Mouse (Mus musculus) limb, embryonic 11.5 days (tissue): ENCODE results near the gene Fblim1. TPM values are rescaled to one million over a fixed set of nuclear protein-coding genes. Genes with fewer than 3 reads are reported as not detected.

Source experiments
- ATAC-seq: fragments of 200-750 bp; cut with Nextera tagmentation; 2 replicates; pipeline ENCODE4 v1.8.0; 2017; ENCODE audit warnings: low read depth; ENCODE audit not compliant: insufficient number of reproducible peaks, low FRiP score, low TSS enrichment
- DNase-seq: peaks from one replicate; pipeline ENCODE4 v3.0.0-alpha.2; 2015; ENCODE audit warnings: low spot score
- H3K27ac ChIP-seq: fragments of 300-500 bp; sonication (generic); replicated peaks from 2 replicates; pipeline ENCODE4 v1.5.1; 2014; ENCODE audit warnings: low read depth, mild to moderate bottlenecking, low read length
- H3K27me3 ChIP-seq: fragments of 300-500 bp; sonication (generic); 2 replicates; pipeline ENCODE4 v1.6.1; 2014; ENCODE audit warnings: mild to moderate bottlenecking, low read length, mixed read lengths; ENCODE audit not compliant: control insufficient read depth, insufficient read depth
- H3K36me3 ChIP-seq: fragments of 300-500 bp; sonication (generic); 2 replicates; pipeline ENCODE4 v1.6.1; 2014; ENCODE audit warnings: mild to moderate bottlenecking, low read length, moderate library complexity, mixed read lengths; ENCODE audit not compliant: control insufficient read depth, insufficient read depth
- H3K4me1 ChIP-seq: fragments of 300-500 bp; sonication (generic); 2 replicates; pipeline ENCODE4 v1.6.1; 2014; ENCODE audit warnings: low read length, mixed read lengths; ENCODE audit not compliant: control insufficient read depth, insufficient read depth
- H3K4me2 ChIP-seq: fragments of 300-500 bp; sonication (generic); 2 replicates; pipeline ENCODE4 v1.6.1; 2014; ENCODE audit warnings: low read depth, mild to moderate bottlenecking, moderate library complexity; ENCODE audit not compliant: severe bottlenecking
- H3K4me3 ChIP-seq: fragments of 300-500 bp; sonication (generic); 2 replicates; pipeline ENCODE4 v1.5.1; 2014; ENCODE audit warnings: low read depth, low read length
- H3K9ac ChIP-seq: fragments of 300-500 bp; sonication (generic); 2 replicates; pipeline ENCODE4 v1.6.1; 2014; ENCODE audit warnings: mild to moderate bottlenecking, low read length
- H3K9me3 ChIP-seq: fragments of 300-500 bp; sonication (generic); 2 replicates; pipeline ENCODE4 v1.6.1; 2016; ENCODE audit warnings: low read length; ENCODE audit not compliant: control insufficient read depth
- WGBS: fragments of 180-500 bp; shearing (Covaris S2); extraction: QIAGEN DNeasy Blood & Tissue Kit; methylation state at CpG from one replicate; pipeline ENCODE4 v1.1.7; 2014; 5-methylcytosine and 5-hydroxymethylcytosine counted together
- polyA plus RNA-seq: library from polyadenylated mRNA; unstranded; fragments of >200 nt; fragmentation: Nextera tagmentation; extraction: Ambion mirVana; gene quantifications from 2 replicates; pipeline ENCODE4 v1.2.1, GENCODE M21; 2014

Fblim1 gene
- polyA plus RNA-seq, 1 experiment from 2014 or later = 67.2 TPM

DNA sequence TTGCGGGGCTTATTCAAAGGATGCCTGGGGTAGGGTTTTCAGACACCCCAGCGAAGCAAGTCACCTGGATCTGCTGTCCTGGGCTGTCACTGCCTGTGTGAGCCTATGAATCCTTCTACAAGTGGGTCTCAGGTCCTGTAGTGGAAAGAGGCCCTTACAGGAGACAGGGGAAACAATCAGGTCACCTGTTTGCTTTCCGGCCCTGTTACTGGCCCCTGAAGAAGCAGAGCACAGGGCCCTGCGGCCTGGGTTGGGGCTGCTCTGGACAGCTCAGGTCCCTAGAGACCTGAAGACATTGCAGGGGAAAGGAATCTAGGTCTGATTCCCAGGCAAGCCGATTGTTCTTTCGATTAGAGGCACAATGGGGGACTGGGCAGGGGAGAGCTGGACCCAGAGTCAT, 5.5 kb downstream of the Fblim1 start:
- DNase-seq = peak; percentile 39
- Histone ChIP-seq H3K9ac (no peak overlapping the region), H3K4me3 (no peak overlapping the region; the same call in 1 of the 2 replicates), H3K36me3 (no peaks in the 10 kb centered on the region), H3K9me3 (no peaks in the 10 kb centered on the region), H3K4me1 (0 out of 2 replicates have a peak, but pooled peaks cover 5% of the 10 kb centered on the region), H3K27me3 (no peaks in the 10 kb centered on the region), H3K4me2 (no peak overlapping the region), H3K27ac (no peak overlapping the region)
- ATAC-seq = no peak
- 38% methylated on average over 6 of the region's 6 CpGs for WGBS

DNA sequence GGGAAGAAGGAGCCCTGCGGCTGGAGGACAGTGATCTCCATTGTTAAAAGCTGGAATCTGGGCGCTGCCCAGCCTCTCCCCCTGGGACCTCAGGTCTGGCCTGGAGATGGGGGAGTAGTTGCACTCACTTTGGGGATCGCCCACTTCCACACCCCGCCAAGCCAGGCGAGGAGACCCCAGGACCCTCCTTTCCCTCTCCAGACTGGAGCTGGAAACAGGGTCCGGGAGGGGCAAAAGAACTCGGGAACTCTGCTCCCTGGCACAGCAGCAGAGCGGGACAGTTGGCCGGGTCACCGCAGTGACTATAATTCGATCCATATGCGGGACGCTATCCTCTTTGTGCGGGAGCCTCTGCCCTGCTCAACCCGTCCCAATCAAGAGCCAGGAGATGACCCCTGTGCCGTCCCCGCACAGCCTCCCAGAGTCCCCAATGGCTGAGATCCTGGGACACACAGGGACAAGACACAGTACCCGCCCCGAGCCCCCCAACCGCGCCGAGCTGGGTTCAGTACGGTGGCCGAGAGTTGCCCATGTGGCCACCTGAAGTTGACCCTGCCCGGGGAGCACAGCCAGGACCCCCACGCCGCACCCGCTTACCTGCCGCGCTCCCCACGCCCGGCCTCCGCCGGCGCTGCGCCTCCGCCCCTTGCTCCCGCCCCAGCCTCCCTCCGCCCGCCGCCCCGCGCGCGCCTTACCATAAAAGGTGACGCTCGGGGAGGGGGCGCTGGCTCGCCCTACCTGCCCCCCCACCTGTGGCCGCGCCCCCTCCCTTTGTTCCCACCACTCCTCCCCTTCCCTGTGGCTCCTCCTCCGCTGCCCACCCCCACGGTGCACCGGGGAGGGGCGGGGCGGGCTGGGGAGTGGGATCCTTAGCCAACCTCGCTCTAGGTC, 6.4 kb downstream of the Fblim1 start:
- Histone ChIP-seq H3K9ac (peak overlapping the region; percentile 85), H3K27ac (peak overlapping the region; percentile 68), H3K4me1 (0 out of 2 replicates have a peak, but pooled peaks cover 5% of the 10 kb centered on the region), H3K36me3 (peaks cover 5% of the 10 kb centered on the region; the same call in 1 of the 2 replicates), H3K9me3 (no peaks in the 10 kb centered on the region), H3K4me2 (peak overlapping the region; percentile 92), H3K27me3 (no peaks in the 10 kb centered on the region), H3K4me3 (peak overlapping the region; percentile 72)
- peak; percentile 80 for DNase-seq
- peak; percentile 24; the same call in 1 of the 2 replicates for ATAC-seq
- under 1% methylated on average over 42 of the region's 57 CpGs for WGBS

DNA sequence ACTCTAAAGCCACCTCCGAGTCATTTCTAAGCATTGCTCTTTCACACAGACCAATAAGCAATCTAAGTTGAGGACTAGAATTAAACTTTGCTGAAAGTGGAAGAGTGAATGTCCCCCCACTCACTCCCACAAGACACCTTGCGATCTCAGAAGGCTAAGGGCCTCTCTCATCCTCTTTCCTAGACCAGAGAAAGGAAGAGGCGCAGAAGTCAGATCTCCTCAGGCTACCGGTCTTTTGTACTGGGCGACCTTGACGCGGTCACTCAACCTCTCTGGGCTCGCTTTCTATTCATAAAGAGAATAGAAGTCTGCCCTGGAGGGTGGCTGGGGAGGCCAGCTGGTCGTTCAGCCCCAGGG, 7.0 kb downstream of the Fblim1 start:
- Histone ChIP-seq H3K36me3 (peaks cover 5% of the 10 kb centered on the region; the same call in 1 of the 2 replicates), H3K9ac (peak overlapping the region; percentile 85), H3K27ac (peak overlapping the region; percentile 68), H3K4me2 (peak overlapping the region; percentile 92), H3K27me3 (no peaks in the 10 kb centered on the region), H3K4me1 (0 out of 2 replicates have a peak, but pooled peaks cover 5% of the 10 kb centered on the region), H3K4me3 (peak overlapping the region; percentile 72), H3K9me3 (no peaks in the 10 kb centered on the region)
- WGBS = 1% methylated on average over 9 of the region's 9 CpGs
- DNase-seq (no peak), ATAC-seq (no peak)

DNA sequence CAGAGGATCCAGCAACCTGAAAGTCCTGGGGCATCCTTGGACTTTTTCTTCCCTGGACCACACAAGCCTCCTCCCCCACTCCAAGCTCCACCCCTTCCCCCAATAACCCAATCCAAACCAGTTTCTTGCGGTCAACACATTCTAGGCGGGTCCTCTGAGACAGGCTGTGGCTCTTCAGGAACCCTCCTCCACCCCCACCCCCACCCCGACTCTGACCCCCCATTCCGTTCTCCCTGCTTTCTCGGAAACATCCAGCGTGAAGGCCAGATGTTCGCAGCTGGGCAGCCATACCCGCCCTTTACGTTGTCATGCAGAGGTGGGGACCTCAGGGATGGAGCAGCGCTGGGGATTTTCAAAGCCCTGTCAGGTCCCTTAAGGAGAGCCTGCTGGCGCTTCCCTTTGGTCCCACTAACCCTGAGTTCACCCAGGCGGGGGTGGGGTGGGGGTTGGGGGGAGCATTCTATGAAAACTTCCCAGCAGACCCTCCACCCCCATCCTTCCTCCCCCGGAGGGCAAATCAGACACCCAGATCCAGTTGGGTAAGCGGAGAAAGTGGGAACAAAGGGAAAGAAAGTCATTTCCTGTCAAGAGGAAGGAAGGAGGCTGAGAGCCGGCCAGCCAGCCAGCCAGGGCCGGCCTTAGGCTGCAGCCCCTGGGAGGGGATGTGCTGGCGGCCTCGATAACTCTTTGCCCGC, 7.5 kb downstream of the Fblim1 start:
- peak; percentile 67 for DNase-seq
- Histone ChIP-seq H3K27ac (peak overlapping the region; percentile 68), H3K36me3 (peaks cover 5% of the 10 kb centered on the region; the same call in 1 of the 2 replicates), H3K4me2 (peak overlapping the region; percentile 92), H3K27me3 (no peaks in the 10 kb centered on the region), H3K4me1 (0 out of 2 replicates have a peak, but pooled peaks cover 5% of the 10 kb centered on the region), H3K9me3 (no peaks in the 10 kb centered on the region), H3K4me3 (peak overlapping the region; percentile 72), H3K9ac (peak overlapping the region; percentile 85)
- ATAC-seq = peak; percentile 50; the same call in 1 of the 2 replicates
- WGBS = under 1% methylated on average over 19 of the region's 19 CpGs

DNA sequence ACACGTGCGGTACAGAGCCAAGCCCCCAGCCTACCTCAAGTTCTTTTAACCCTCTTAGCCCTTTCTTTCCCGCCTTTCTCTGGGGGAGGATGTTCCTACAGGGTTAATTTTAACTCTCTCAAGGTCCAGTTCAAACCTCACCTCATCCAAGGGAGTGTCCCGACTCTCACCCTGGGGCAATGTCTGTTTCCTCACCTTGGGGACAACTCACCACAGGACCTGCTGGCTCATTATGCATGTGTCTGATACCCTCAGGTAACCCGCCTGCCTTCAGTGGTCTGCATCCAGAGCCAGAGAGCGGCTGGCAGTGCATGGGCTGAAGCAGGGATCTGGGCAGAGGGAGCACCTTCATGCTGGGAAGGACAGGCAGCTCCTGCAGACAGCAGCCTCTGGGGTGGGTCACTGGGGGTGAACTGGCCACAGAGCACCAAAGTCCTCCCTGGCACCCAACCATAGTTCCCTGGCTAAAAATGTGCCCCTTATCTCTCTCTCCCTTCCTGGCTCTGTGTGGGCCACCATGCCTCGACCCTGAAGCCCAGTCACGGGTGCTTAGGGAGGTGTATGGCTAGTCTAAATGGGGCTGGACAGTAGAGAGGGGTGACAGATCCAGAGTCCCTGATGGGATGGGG, 9.1 kb downstream of the Fblim1 start:
- no peak overlapping the region for H3K4me3 ChIP-seq
- H3K27me3 ChIP-seq = no peaks in the 10 kb centered on the region
- no peak overlapping the region for H3K27ac ChIP-seq
- H3K9me3 ChIP-seq = no peaks in the 10 kb centered on the region
- no peak overlapping the region for H3K9ac ChIP-seq
- ATAC-seq = no peak
- no peak for DNase-seq
- H3K36me3 ChIP-seq = peaks cover 10% of the 10 kb centered on the region; the same call in 1 of the 2 replicates
- H3K4me2 ChIP-seq = no peak overlapping the region
- WGBS = 78% methylated on average over 8 of the region's 8 CpGs
- 0 out of 2 replicates have a peak, but pooled peaks cover 5% of the 10 kb centered on the region for H3K4me1 ChIP-seq

DNA sequence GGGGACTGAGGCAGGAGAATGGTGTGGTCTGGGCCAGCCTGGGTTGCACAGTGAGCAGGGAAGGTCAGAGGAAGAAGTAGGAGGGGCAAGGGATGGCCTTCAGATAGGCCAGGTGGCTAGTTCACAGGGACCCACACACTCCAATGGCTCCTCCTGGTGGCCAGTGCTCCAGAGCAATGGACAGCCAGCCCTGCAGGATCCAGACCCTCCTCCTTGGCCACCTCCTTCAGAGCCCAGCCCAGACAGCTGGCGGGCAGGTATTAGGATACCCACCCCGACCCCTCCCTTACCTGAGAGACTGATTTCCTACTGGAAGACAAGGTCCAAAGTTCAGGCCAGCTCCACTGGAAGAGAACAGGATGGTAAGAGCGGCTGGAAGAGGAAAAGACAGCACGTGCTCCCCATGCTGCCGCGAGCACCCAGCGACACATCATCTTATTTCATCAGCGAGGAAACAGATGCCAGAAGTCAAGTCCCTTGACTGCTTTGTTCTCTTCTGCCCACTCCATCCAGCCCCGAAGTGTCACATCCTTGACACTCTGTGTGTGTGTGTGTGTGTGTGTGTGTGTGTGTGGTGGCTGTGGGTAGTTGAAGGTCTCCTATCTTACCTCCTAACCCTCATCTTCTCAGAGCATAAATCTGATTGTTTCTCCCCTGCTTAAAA, 10.2 kb downstream of the Fblim1 start:
- Histone ChIP-seq H3K9ac (no peak overlapping the region), H3K27me3 (no peaks in the 10 kb centered on the region), H3K9me3 (no peaks in the 10 kb centered on the region), H3K4me1 (0 out of 2 replicates have a peak, but pooled peaks cover 5% of the 10 kb centered on the region), H3K4me2 (no peak overlapping the region), H3K4me3 (no peak overlapping the region), H3K27ac (no peak overlapping the region), H3K36me3 (peaks cover 11% of the 10 kb centered on the region; the same call in 1 of the 2 replicates)
- ATAC-seq (no peak), DNase-seq (no peak)
- 88% methylated on average over 9 of the region's 9 CpGs for WGBS

DNA sequence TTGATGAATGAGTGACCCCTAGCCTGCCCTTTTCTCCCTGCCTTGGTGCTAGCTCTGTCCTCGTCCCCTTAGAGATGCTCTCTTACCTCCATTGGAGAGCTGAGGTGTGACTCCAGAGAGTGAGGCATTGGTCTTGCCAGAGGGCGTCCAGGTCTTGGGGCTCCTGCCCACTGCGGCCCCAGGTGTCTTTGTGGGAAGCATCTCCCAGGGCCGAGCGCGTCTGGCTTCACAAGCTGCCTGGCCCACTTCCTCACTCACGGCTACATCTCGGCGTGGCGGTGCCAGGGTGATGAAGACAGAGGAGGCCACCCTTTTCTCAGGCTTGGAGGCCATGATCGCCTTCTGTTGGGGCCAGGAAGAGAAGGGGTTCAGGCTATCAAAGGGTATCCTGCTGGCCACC, 10.8 kb downstream of the Fblim1 start:
- WGBS = 95% methylated on average over 11 of the region's 11 CpGs
- no peak overlapping the region for H3K4me3 ChIP-seq
- no peaks in the 10 kb centered on the region for H3K9me3 ChIP-seq
- DNase-seq (no peak), ATAC-seq (no peak)
- no peaks in the 10 kb centered on the region for H3K27me3 ChIP-seq
- H3K27ac ChIP-seq = no peak overlapping the region
- H3K4me2 ChIP-seq = no peak overlapping the region
- H3K36me3 ChIP-seq = peaks cover 12% of the 10 kb centered on the region; the same call in 1 of the 2 replicates
- no peak overlapping the region for H3K9ac ChIP-seq
- 0 out of 2 replicates have a peak, but pooled peaks cover 5% of the 10 kb centered on the region for H3K4me1 ChIP-seq
